Comparison of ENCODE assay signal across 19 mouse cellular contexts in the genomic region with DNA sequence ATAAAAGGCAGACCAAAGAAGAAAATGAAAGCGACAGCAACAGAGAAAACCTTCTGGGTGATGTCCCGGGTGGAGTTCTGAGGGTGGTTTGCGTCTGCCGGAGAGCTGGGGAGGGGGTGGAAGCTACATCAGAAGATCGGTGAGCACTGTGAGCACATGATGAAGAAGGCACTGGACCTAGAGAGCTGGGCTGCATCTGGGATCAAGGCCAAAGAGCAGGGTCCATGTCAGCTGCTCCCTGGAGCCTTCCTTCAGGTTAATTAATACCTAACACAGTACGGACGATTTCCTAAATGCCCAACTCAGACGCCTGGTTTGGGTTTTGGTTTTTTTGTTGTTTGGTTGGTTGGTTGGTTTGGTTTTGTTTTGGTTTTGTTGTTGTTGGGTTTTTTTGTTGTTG.
DNase-seq lines count a peak whose midpoint lies in the region; ATAC-seq and TF ChIP-seq lines count a peak whose summit lies in the region.
"Had no signal": no experiment of that assay in that cellular context is flagged by ENCODE, and none has a peak within 500 bp of the region (broad histone marks: within the 10 kb centered on the region; RNA-seq: fewer than 3 reads in every experiment).

No protein-coding gene starts in this region.

- H3K9me3 ChIP-seq in intestine, embryonic 15.5 days, result no peaks in the 10 kb centered on the region
- no peaks in the 10 kb centered on the region for H3K9me3 ChIP-seq in liver, embryonic 14.5 days (ENCODE audit: control insufficient read depth, low read length)
- H3K9me3 ChIP-seq: hindbrain, embryonic 13.5 days; limb, embryonic 13.5 days; midbrain, embryonic 13.5 days; neural tube, embryonic 13.5 days had no signal

- TF ChIP-seq CTCF in liver, embryonic 14.5 days (IDR thresholded peaks at IDR 0.05; ENCODE audit: low read depth), result no peak

- TF ChIP-seq EP300 in liver, embryonic 14.5 days (IDR thresholded peaks at IDR 0.05; ENCODE audit: low read depth), result no peak

- ATAC-seq in intestine, embryonic 15.5 days, result 0 out of 2 replicates have a peak, but pooled peaks have one; percentile 63
- peak; percentile 56; the same call in 1 of the 2 replicates for ATAC-seq in liver, embryonic 14.5 days (ENCODE audit: insufficient read depth)
- ATAC-seq: midbrain, embryonic 13.5 days had no signal

- no peak overlapping the region for H3K9ac ChIP-seq in intestine, embryonic 15.5 days
- H3K9ac ChIP-seq in liver, embryonic 14.5 days (replicated peaks), result no peak overlapping the region
- H3K9ac ChIP-seq: heart, embryonic 13.5 days; hindbrain, embryonic 13.5 days; limb, embryonic 13.5 days; midbrain, embryonic 13.5 days; neural tube, embryonic 13.5 days had no signal

- H3K27ac ChIP-seq in intestine, embryonic 15.5 days, result no peak overlapping the region
- no peak overlapping the region for H3K27ac ChIP-seq in liver, embryonic 14.5 days
- H3K27ac ChIP-seq: heart, embryonic 13.5 days; hindbrain, embryonic 13.5 days; layer of hippocampus, adult 2 months; limb, embryonic 13.5 days; midbrain, embryonic 13.5 days; neural tube, embryonic 13.5 days had no signal

- 65% methylated on average over 8 of the region's 8 CpGs for WGBS in intestine, embryonic 15.5 days
- WGBS in liver, embryonic 14.5 days (ENCODE audit: insufficient replicate concordance), result 68% methylated on average over 8 of the region's 8 CpGs

- no peaks in the 10 kb centered on the region for H3K36me3 ChIP-seq in intestine, embryonic 15.5 days
- H3K36me3 ChIP-seq in liver, embryonic 14.5 days (replicated peaks; ENCODE audit: control insufficient read depth, insufficient read depth, low read depth), result no peaks in the 10 kb centered on the region
- H3K36me3 ChIP-seq: heart, embryonic 13.5 days; hindbrain, embryonic 13.5 days; limb, embryonic 13.5 days; midbrain, embryonic 13.5 days; neural tube, embryonic 13.5 days had no signal

- H3K4me3 ChIP-seq in intestine, embryonic 15.5 days (replicated peaks), result no peak overlapping the region
- H3K4me3 ChIP-seq in liver, embryonic 14.5 days (ENCODE audit: insufficient read depth in 1 of 2, low read depth in 2 of 2, low read length in 2 of 2), result peak overlapping the region; percentile 11 to 20; a peak in 3 of 4 replicates
- H3K4me3 ChIP-seq: heart, embryonic 13.5 days; hindbrain, embryonic 13.5 days; layer of hippocampus, adult 2 months; limb, embryonic 13.5 days; midbrain, embryonic 13.5 days; neural tube, embryonic 13.5 days had no signal

- H3K27me3 ChIP-seq in intestine, embryonic 15.5 days (replicated peaks), result no peaks in the 10 kb centered on the region
- no peaks in the 10 kb centered on the region for H3K27me3 ChIP-seq in liver, embryonic 14.5 days (ENCODE audit: control insufficient read depth, insufficient read depth, low read length)
- H3K27me3 ChIP-seq: hindbrain, embryonic 13.5 days; limb, embryonic 13.5 days; midbrain, embryonic 13.5 days; neural tube, embryonic 13.5 days had no signal

- H3K4me2 ChIP-seq in intestine, embryonic 15.5 days (replicated peaks), result no peak overlapping the region
- peak overlapping the region; percentile 32; the same call in 1 of the 2 replicates for H3K4me2 ChIP-seq in liver, embryonic 14.5 days (ENCODE audit: low read depth)
- H3K4me2 ChIP-seq: heart, embryonic 13.5 days; hindbrain, embryonic 13.5 days; limb, embryonic 13.5 days; midbrain, embryonic 13.5 days; neural tube, embryonic 13.5 days had no signal

- H3K4me1 ChIP-seq in intestine, embryonic 15.5 days (replicated peaks), result 0 out of 2 replicates have a peak, but pooled peaks cover 8% of the 10 kb centered on the region
- peaks cover 0 to 6% of the 10 kb centered on the region in 2 experiments; a peak in 1 of 4 replicates for H3K4me1 ChIP-seq in liver, embryonic 14.5 days (replicated peaks; ENCODE audit: control insufficient read depth in 2 of 2, insufficient read depth in 2 of 2, low read length in 1 of 2)
- H3K4me1 ChIP-seq: hindbrain, embryonic 13.5 days; midbrain, embryonic 13.5 days; neural tube, embryonic 13.5 days had no signal

- peak; percentile 33 to 38 for DNase-seq in cerebellum, postnatal 10 days
- DNase-seq in cerebellum, postnatal 36 days, result no peak
- DNase-seq in kidney, postnatal 14 days, result peak; percentile 82
- DNase-seq in liver, embryonic 14.5 days (ENCODE audit: low read depth in 3 of 3, low spot score in 3 of 3), result peak; percentile 10 to 17 (median 10)
- DNase-seq in lung, postnatal 25 days (ENCODE audit: low spot score), result no peak
- no peak for DNase-seq in frontal cortex, postnatal 36 days (ENCODE audit: low spot score in 2 of 2)
- DNase-seq in urinary bladder, postnatal 10 days (ENCODE audit: low spot score), result no peak
- DNase-seq: adrenal gland, postnatal 25 days; lung, postnatal 4 days; retina, postnatal 1 day; spleen, adult 18-20 months; thymus, postnatal 4 days had no signal

Comparison
In these comparisons a context has a peak if more than half of its experiments do, and no peak if none do; other contexts are left out.
1. DNase-seq: peak in cerebellum, postnatal 10 days (2 of 2), kidney, postnatal 14 days (single experiment) and liver, embryonic 14.5 days (3 of 3); none in cerebellum, postnatal 36 days (0 of 2), lung, postnatal 25 days (single experiment), frontal cortex, postnatal 36 days (0 of 2) and urinary bladder, postnatal 10 days (single experiment).